Mouse (Mus musculus) stomach, embryonic 16.5 days (tissue): ENCODE measurements around the gene Rrnad1. TPM values are rescaled to one million over a fixed set of nuclear protein-coding genes. Genes with fewer than 3 reads are reported as not detected.
A peak's percentile ranks its signal among the peaks of the same experiment; 100 is the strongest.

Experiments used
- ATAC-seq: fragments of 200-750 bp; cut with Nextera tagmentation; 2 replicates; pipeline ENCODE4 v1.8.0; 2017; ENCODE audit warnings: moderate number of reproducible peaks, moderate TSS enrichment; ENCODE audit not compliant: insufficient read depth, low FRiP score
- H3K27ac ChIP-seq: fragments of 300-500 bp; sonication (generic); 2 replicates; pipeline ENCODE4 v1.5.1; 2014; ENCODE audit warnings: low read length
- H3K27me3 ChIP-seq: fragments of 300-500 bp; sonication (generic); 2 replicates; pipeline ENCODE4 v1.6.1; 2014; ENCODE audit warnings: low read length, control low read depth, mixed read lengths; ENCODE audit not compliant: control insufficient read depth, insufficient read depth
- H3K36me3 ChIP-seq: fragments of 300-500 bp; sonication (generic); 2 replicates; pipeline ENCODE4 v1.6.1; 2014; ENCODE audit warnings: low read length; ENCODE audit not compliant: control insufficient read depth, insufficient read depth
- H3K4me1 ChIP-seq: fragments of 300-500 bp; sonication (generic); 2 replicates; pipeline ENCODE4 v1.6.1; 2014; ENCODE audit warnings: low read length, control low read depth, mixed read lengths; ENCODE audit not compliant: control insufficient read depth, insufficient read depth
- H3K4me2 ChIP-seq: fragments of 300-500 bp; sonication (generic); 2 replicates; pipeline ENCODE4 v1.6.1; 2014; ENCODE audit warnings: low read depth, low read length, mixed read lengths
- H3K4me3 ChIP-seq: fragments of 300-500 bp; sonication (generic); replicated peaks from 2 replicates; pipeline ENCODE4 v1.5.1; 2014; ENCODE audit warnings: mild to moderate bottlenecking, low read length
- H3K9ac ChIP-seq: fragments of 300-500 bp; sonication (generic); 2 replicates; pipeline ENCODE4 v1.6.1; 2014; ENCODE audit warnings: low read length
- H3K9me3 ChIP-seq: fragments of 300-500 bp; sonication (generic); replicated peaks from 2 replicates; pipeline ENCODE4 v1.6.1; 2016; ENCODE audit warnings: low read length, control low read depth; ENCODE audit not compliant: control insufficient read depth
- WGBS: fragments of 180-500 bp; shearing (Covaris S2); extraction: QIAGEN DNeasy Blood & Tissue Kit; methylation state at CpG from one replicate; pipeline ENCODE4 v1.1.7; 2014; 5-methylcytosine and 5-hydroxymethylcytosine counted together
- polyA plus RNA-seq: library from polyadenylated mRNA; unstranded; fragments of >200 nt; fragmentation: Nextera tagmentation; extraction: Ambion mirVana; gene quantifications from 2 replicates; pipeline ENCODE4 v1.2.1, GENCODE M21; 2015

Rrnad1 gene
- polyA plus RNA-seq, 1 experiment from 2014 or later, result 19.8 TPM

DNA sequence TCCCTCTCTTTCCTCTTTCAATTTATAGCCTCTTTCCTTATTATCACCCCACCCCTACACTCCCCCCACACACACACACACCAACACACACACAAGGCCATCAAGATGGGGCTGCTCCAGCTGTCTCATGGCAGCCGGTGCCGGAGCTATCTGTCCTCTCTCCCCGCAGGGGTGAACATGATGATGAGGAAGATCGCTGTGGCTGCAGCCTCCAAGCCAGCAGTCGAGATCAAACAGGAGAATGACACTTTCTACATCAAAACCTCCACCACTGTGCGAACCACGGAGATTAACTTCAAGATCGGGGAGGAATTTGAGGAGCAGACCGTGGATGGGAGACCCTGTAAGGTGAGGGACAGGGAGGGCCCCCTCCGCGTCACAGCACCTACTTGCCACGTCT, 21.4 kb upstream of the Rrnad1 start:
- Histone ChIP-seq H3K4me2 (peak overlapping the region; percentile 54), H3K9ac (peak overlapping the region; percentile 58; the same call in 1 of the 2 replicates), H3K27ac (peak overlapping the region; percentile 57; the same call in 1 of the 2 replicates), H3K9me3 (no peaks in the 10 kb centered on the region), H3K36me3 (no peaks in the 10 kb centered on the region), H3K27me3 (no peaks in the 10 kb centered on the region; the same call in 1 of the 2 replicates), H3K4me3 (peak overlapping the region; percentile 35), H3K4me1 (peaks cover 27% of the 10 kb centered on the region)
- no peak for ATAC-seq
- 25% methylated on average over 12 of the region's 12 CpGs for WGBS

DNA sequence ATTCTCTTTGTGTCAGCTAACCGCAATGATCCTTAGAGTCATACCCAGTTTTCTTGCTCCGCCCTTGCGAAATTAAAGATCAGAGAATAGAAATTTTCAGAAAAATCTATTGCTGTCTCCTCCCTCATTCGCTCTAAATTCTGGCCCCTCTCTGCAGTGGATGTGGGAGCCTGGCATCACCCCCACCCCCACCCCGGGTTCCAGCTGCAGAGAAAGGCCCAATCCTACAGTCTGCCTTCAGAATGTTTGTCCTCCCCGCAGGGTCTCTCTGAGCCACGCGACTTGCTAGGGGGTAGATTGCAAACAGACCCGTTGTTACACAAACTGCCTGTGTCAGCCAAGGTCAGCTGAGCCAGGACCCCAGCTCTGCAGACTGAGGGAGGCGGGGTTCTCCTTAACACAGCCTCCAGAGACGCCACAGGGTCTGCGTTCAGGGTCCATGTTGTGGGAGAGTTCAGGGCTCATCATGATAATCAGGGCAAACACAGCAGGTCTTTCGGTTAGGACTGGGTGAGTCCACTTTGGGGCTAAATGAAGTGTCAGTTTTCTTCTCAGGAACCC, 19.5 kb upstream of the Rrnad1 start:
- 23% methylated on average over 13 of the region's 13 CpGs for WGBS
- no peak overlapping the region for H3K9ac ChIP-seq
- no peak overlapping the region for H3K27ac ChIP-seq
- no peaks in the 10 kb centered on the region; the same call in 1 of the 2 replicates for H3K27me3 ChIP-seq
- H3K36me3 ChIP-seq, result no peaks in the 10 kb centered on the region
- H3K4me3 ChIP-seq, result 0 out of 2 replicates have a peak overlapping the region, but pooled peaks have one; percentile 1
- H3K9me3 ChIP-seq, result no peaks in the 10 kb centered on the region
- H3K4me1 ChIP-seq, result peaks cover 30% of the 10 kb centered on the region
- ATAC-seq, result no peak
- no peak overlapping the region; the same call in 1 of the 2 replicates for H3K4me2 ChIP-seq

DNA sequence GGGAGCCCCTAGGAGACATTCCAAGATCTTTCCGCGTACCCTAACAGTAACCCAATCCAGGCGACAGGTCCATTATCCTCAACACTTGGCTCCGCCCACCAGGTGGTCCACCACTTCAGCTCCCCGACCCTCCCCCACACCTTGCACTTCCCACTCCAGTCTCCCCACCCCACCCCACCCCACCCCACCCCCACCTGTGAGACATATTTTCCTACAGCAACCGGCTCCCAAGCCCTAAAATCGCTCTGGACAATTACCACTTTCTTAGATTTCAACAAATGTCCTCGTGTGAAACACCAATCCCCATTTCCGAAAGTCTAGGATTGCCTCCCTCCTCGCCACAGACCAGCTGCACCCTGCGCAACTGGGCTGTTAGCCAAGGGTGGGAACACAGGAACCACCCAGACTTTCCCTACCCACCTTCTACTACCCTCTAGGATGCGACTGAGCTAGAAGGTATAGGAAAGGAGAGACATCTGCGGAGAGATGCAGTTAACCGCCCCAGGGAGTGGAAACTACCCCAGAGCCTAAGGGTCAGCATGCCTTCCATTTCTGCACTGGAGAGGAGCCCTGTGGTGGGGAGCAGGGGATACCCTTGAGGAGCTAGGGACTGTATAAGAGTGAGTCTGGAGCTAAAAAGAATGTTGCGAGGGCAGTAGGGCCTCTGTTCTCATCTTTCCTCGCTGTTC, 18.9 kb upstream of the Rrnad1 start:
- peak overlapping the region; percentile 37; the same call in 1 of the 2 replicates for H3K4me3 ChIP-seq
- peaks cover 30% of the 10 kb centered on the region for H3K4me1 ChIP-seq
- no peaks in the 10 kb centered on the region for H3K9me3 ChIP-seq
- no peak overlapping the region for H3K27ac ChIP-seq
- H3K36me3 ChIP-seq, result no peaks in the 10 kb centered on the region
- 0 out of 2 replicates have a peak overlapping the region, but pooled peaks have one; percentile 6 for H3K9ac ChIP-seq
- no peak for ATAC-seq
- H3K4me2 ChIP-seq, result peak overlapping the region; percentile 60
- 21% methylated on average over 16 of the region's 16 CpGs for WGBS
- H3K27me3 ChIP-seq, result no peaks in the 10 kb centered on the region; the same call in 1 of the 2 replicates

DNA sequence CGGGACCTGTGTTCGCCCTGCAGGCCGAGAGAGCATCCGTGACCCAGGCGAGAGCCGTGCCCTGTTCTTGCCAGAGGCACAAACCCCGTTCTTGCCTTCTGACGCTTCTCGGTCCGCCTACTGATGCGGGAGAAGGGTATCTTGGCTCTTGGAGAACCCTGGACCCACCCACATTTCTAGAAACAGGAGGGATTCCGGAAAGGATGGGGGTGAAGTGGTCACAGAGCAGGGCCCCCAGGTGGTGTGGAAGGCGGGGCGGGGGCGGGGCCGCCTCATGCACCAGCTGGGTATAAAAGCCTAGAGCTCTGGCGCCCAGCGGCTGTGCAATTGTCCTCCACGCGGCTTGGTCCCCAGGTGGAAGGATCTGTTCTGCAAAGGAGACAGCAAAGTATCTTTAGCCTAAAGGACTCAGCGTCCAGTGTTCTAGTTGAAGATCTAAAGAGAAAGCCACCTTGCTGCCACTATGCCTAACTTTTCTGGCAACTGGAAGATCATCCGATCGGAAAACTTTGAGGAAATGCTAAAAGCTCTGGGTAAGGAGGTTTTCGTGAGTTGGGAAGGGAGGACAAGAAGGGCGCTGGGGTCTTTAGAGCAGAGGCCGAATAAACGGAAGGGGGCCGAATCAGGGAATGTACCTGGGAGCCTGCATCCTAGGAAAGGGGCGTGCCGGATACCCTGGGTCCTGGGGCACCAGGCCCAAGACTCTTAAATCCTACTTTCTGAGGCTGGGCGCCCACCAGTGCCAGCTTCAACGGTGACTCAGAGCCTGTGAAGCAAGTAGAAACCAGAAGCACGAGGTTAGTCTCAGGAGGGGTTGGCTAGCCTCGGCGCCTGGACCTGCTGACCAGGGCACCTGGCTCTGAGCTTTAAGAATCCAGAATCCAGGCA, 18.1 kb upstream of the Rrnad1 start, which contains the start of gene Crabp2:
TSS of gene Crabp2 (plus strand) at position 289 of the 888 bp plus-strand sequence.
- Histone ChIP-seq H3K27ac (no peak within 1 kb of the TSS), H3K4me3 (peak within 1 kb of the TSS; percentile 37), H3K27me3 (no peaks in the 10 kb centered on the region; the same call in 1 of the 2 replicates), H3K36me3 (no peaks in the 10 kb centered on the region), H3K9ac (peak within 1 kb of the TSS; percentile 65), H3K9me3 (no peaks in the 10 kb centered on the region), H3K4me1 (peaks cover 30% of the 10 kb centered on the region), H3K4me2 (peak within 1 kb of the TSS; percentile 60)
- ATAC-seq, result no peak
- WGBS, result 5% methylated on average over 35 of the region's 35 CpGs

DNA sequence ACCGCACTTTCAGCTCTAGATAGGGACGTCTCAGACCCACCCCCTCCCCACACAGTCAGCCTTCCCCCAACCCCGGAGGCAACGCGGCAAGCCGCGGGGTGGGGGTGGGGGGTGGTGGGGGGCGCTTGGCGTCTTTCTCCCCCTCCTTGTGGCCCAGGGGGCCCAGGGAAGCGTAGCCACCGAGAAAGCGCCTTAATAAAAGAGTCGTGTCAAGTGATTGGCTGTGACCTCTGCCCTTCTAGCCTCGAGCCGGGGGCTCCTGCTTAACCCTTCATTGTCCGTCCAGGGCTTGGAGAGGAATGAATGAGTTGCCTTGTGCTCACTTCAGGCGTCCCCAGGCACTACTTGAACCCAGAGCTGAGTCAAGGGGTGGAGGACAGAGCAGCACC, 17.3 kb upstream of the Rrnad1 start:
- no peaks in the 10 kb centered on the region; the same call in 1 of the 2 replicates for H3K27me3 ChIP-seq
- H3K9me3 ChIP-seq, result no peaks in the 10 kb centered on the region
- H3K27ac ChIP-seq, result no peak overlapping the region
- peaks cover 30% of the 10 kb centered on the region for H3K4me1 ChIP-seq
- H3K4me3 ChIP-seq, result peak overlapping the region; percentile 37
- WGBS, result 2% methylated on average over 17 of the region's 17 CpGs
- ATAC-seq, result no peak
- peak overlapping the region; percentile 65 for H3K9ac ChIP-seq
- peak overlapping the region; percentile 60 for H3K4me2 ChIP-seq
- no peaks in the 10 kb centered on the region for H3K36me3 ChIP-seq

DNA sequence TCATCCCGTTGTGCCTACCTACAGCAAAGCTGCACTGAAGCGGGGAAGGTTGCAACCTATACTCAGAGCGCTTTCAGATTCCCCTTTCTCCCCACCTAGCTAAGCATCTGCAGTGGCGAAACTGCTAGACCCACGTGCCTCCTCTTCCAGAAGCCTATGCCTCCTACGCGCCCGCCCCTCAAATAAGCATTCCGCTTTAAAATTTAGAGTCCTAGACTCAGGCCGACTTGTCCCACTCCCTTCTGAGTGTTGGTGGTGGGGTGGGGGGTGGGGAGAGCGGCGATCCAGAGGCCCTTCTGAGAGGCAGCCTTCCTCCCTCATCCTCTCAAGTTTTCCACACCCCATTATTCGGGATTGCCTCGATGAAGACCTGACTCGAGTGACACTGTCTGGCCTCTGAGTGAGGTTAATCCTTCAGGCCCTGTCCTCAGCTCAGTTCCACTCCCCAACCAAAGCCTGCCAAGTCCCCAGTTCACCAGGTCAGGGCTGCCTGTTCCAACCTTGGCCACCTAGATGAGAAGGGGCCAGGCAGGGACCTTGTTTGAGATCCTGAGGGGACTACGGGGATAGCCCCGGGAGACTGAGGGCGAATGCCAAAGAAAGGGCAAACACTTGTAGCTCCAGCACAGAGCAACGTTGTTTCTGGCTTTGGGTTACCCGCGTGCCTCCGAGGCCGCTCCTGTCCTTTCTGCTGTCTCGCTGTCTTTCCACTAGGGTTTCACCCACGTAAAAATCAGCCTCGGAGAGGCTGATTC, 16.7 kb upstream of the Rrnad1 start:
- no peaks in the 10 kb centered on the region for H3K9me3 ChIP-seq
- H3K4me1 ChIP-seq, result peaks cover 30% of the 10 kb centered on the region
- H3K4me2 ChIP-seq, result peak overlapping the region; percentile 60
- peak overlapping the region; percentile 37 for H3K4me3 ChIP-seq
- peak overlapping the region; percentile 65 for H3K9ac ChIP-seq
- no peak for ATAC-seq
- WGBS, result 10% methylated on average over 26 of the region's 26 CpGs
- H3K36me3 ChIP-seq, result no peaks in the 10 kb centered on the region
- no peak overlapping the region for H3K27ac ChIP-seq
- H3K27me3 ChIP-seq, result no peaks in the 10 kb centered on the region; the same call in 1 of the 2 replicates

DNA sequence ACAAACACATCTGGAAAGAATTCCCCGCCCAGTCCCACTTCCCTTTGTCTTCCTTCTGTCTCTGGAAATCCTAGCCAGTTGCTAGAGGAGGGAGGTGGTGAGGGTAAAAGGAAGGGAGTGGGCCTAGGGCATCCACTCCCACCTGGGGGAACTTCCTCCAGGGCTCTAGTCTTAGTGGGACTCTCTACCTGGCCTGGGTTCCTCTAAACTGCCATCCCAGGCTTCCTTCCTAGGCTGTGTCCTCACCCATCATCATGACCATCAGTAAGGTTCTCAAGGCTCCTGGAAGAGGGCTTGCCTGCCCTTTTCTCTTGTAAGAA, 16.0 kb upstream of the Rrnad1 start:
- Histone ChIP-seq H3K4me2 (no peak overlapping the region), H3K9me3 (no peaks in the 10 kb centered on the region), H3K27ac (no peak overlapping the region), H3K36me3 (0 out of 2 replicates have a peak, but pooled peaks cover 3% of the 10 kb centered on the region), H3K4me3 (no peak overlapping the region), H3K4me1 (peaks cover 30% of the 10 kb centered on the region), H3K9ac (no peak overlapping the region), H3K27me3 (no peaks in the 10 kb centered on the region; the same call in 1 of the 2 replicates)
- WGBS, result 47% methylated on average over 1 of the region's 1 CpGs
- no peak for ATAC-seq

DNA sequence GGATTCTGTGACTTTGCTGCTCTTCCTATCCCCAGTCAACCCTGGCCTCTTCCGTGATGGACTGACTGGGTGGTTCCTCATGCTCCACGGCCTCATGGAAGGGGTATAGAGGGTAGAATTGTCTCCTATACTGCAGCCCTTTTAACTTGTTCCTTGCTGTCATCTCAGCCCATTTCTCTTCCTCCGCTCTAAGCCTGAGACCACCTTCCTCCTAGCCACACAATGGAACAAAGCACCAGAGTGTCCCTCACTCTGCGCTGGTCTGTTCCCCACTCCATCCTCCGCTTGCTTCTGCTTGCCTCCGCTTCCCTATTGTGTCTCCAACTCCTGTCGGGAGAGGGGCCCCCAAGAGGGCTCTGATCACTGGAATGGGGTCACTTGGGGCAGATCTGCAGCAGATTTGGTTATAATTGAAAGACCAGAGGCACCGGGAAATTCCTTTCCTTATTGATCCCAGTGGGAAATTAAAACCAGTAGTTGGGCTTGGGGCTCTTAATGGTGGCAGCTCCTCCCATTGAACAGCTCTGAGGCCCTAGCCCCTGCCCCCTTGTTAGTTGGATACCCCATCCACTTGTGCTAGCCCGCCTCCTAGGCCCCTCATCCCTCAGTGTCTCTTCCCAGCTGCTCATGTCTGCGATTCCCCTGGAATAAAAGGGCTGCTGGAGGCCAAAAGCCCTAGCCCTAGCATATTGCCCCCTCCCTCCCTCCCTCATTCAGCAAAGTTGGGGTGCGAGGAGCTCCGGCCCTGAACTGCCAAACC, 15.4 kb upstream of the Rrnad1 start:
- Histone ChIP-seq H3K4me3 (no peak overlapping the region), H3K4me1 (peaks cover 30% of the 10 kb centered on the region), H3K36me3 (peaks cover 7% of the 10 kb centered on the region; the same call in 1 of the 2 replicates), H3K9ac (no peak overlapping the region), H3K27ac (no peak overlapping the region), H3K27me3 (no peaks in the 10 kb centered on the region; the same call in 1 of the 2 replicates), H3K9me3 (no peaks in the 10 kb centered on the region), H3K4me2 (no peak overlapping the region)
- WGBS, result 38% methylated on average over 12 of the region's 12 CpGs
- no peak for ATAC-seq
